Mouse (Mus musculus): ENCODE data around the gene Asb17.

DNA sequence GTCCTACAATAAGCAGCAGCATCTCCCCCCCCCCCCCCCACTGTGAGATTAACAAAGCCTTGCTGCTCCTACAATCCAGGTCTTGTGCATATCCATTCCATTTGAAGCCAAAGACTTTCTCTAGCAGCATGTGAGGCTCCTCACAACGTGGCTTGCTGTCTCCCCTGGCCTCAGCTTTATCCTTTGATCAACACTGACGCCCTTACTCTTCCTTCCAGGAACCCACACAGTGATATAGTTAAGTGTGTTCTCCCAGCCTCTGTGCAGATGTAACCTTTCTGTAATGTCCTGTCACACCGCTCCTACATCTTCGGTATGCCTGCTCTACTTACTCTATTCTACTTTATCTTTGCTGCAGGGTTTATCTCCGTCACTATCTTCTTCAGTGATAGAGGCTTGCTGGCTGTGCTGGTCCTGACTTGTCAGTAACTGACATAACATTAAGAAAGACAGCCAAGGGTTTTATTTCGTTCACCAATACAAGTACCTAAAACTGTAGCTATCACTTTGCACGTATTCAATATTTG is 3.3 kb downstream of the Asb17 start:
- no peak for TF ChIP-seq CTCF (IDR thresholded peaks at IDR 0.05; ENCODE audit: low read depth, low read length)
- no peak for TF ChIP-seq POLR2A (IDR thresholded peaks at IDR 0.05; ENCODE audit: borderline replicate concordance, low read depth, low read length)

Measured in bone marrow macrophage, adult 2 months (primary cell).